Mouse (Mus musculus) retina, adult 2 months (tissue): ENCODE data around the gene Agl.

Experiments
- DNase-seq: peaks from one replicate; pipeline ENCODE4 v3.0.0-alpha.2; 2012; ENCODE audit warnings: low read depth, low spot score

Gene Agl

DNA sequence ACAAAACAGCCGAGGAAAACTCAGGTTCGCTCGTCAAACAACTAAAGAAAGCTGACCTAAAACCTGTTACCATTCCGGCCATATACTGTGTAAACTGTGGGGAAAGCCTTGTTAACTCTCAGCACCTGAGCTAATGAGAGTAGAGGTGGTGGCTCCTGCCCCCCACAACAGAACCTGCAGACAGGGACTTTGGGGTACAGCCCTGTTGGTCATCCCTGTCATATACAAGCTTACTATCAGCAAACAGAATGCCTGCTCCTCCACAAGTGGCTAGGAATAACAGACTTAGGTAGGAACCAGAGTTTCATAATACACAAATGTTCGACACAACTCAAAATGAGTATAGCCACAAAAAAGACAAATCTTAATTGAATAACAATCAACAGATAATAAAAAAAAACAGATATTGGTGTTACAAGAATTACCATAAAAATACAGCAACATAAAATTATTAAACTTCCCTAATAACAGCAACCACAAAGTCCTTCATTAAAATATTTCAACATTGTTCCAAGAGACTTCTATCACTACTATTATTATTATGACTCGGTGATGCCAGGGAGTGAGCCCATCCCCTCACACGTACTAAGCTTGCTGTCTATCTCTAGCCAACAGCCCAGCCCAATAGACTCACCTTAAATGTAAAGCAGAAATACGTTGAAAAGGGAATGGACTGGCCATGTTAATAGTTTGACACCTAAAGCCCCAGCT lies 112.9 kb downstream of the Agl start:
- DNase-seq = no peak

DNA sequence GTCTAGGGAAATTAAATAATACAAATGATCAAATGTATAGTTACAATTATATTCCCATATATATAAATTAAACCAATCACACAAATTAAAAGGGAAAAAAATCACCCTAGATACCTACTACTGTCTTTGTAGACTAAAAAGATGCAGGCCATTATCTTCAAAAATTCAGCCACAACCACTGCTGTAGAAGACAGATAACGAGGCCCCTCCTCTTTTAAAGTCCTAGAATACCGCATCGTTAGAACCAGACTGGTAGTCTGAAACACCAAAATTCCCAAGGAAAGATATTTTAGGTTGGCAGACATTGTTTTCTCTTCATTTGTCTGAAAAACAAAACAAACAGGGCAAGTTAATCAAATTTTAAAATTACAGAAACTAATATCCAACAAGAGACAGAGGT lies 113.7 kb downstream of the Agl start:
- no peak for DNase-seq
